Mouse (Mus musculus) G1E (cell line): Measurements from ENCODE around the gene Gm45062.

Source experiments
- CTCF ChIP-seq: IDR thresholded peaks from 2 replicates; pipeline ENCODE4 v1.5.1; 2012; ENCODE audit warnings: low read depth, low read length, inconsistent platforms, mixed read lengths
- GATA1 ChIP-seq: IDR thresholded peaks from 2 replicates; pipeline ENCODE4 v1.6.1; 2012; ENCODE audit warnings: borderline replicate concordance, low read length, inconsistent platforms, mixed read lengths

GRCm38 (mm10) chr6:8228596-8228995 is 30.7 kb upstream of the Gm45062 start:
- no peak for TF ChIP-seq CTCF
- no peak for TF ChIP-seq GATA1
